Mouse (Mus musculus): ENCODE measurements around the gene Nxf3. TPM values are rescaled to one million over a fixed set of nuclear protein-coding genes. Genes with fewer than 3 reads are reported as not detected.
"Not testable (repeated sequence)": the region's sequence is repeated elsewhere in the genome, so short reads cannot be mapped to it uniquely, and the experiment has no call there.

Nxf3 gene
- polyA plus RNA-seq, 1 experiment: 0.10 TPM

DNA sequence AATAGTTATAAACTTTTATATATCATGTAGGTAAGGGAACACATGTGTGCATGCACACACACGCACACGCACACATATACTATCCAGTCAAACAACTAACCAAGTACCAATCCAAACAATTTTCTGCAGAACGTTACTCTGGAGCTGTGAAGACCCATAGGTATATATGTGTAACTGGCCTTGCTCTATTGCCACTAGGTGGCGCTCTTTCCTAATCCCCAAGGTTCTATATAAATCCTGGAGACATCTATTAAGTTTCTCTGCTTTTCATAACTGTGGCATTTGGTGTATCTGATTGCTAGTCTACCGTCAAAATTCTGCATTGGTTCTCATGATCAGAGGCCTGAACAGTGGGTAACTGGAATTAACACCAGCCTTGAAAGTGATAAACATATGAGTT lies 37.5 kb downstream of the Nxf3 start:
- Histone ChIP-seq H3K27ac (ENCODE audit: insufficient read depth, low read length) (no peak overlapping the region), H3K27me3 (ENCODE audit: control insufficient read depth, insufficient read depth, low read length) (no peaks in the 10 kb centered on the region), H3K4me1 (ENCODE audit: control insufficient read depth, insufficient read depth, low read length) (no peaks in the 10 kb centered on the region), H3K4me3 (replicated peaks; ENCODE audit: insufficient read depth, low read depth, low read length) (no peak overlapping the region)
- TF ChIP-seq POLR2A (IDR thresholded peaks at IDR 0.05; ENCODE audit: borderline replicate concordance, insufficient read depth, low read length) (no peak), CTCF (IDR thresholded peaks at IDR 0.05; ENCODE audit: borderline replicate concordance, insufficient read depth, low read depth, low read length) (no peak)
- WGBS: 8% methylated on average over 5 of the region's 5 CpGs
- peak; percentile 54 to 63 for DNase-seq

DNA sequence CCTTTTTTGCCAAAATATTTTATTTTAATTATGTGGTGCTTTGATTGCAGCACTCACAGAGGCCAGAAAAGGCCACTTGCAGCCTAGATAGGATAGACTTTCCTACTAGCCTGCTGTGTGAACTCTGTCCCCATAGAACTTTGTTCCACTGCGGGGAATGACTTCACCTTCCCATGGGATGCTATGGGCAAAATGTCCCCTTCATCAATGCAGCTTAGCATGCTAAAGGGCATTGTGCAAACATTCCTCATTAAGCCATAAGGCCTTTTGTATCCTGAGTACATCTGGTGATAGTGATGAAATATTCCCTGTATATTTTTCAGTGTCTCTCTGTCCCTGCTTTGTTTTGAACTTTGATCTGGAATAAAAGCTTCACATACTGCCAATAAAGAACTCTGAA lies 41.3 kb downstream of the Nxf3 start:
- no peak for DNase-seq
- H3K27me3 ChIP-seq (ENCODE audit: control insufficient read depth, insufficient read depth, low read length): no peaks in the 10 kb centered on the region
- TF ChIP-seq CTCF (IDR thresholded peaks at IDR 0.05; ENCODE audit: borderline replicate concordance, insufficient read depth, low read depth, low read length): no peak
- TF ChIP-seq POLR2A (IDR thresholded peaks at IDR 0.05; ENCODE audit: borderline replicate concordance, insufficient read depth, low read length): no peak
- no peak overlapping the region for H3K27ac ChIP-seq (ENCODE audit: insufficient read depth, low read length)
- WGBS: 82% methylated on average over 1 of the region's 1 CpGs
- H3K4me3 ChIP-seq (replicated peaks; ENCODE audit: insufficient read depth, low read depth, low read length): no peak overlapping the region
- H3K4me1 ChIP-seq (ENCODE audit: control insufficient read depth, insufficient read depth, low read length): no peaks in the 10 kb centered on the region

DNA sequence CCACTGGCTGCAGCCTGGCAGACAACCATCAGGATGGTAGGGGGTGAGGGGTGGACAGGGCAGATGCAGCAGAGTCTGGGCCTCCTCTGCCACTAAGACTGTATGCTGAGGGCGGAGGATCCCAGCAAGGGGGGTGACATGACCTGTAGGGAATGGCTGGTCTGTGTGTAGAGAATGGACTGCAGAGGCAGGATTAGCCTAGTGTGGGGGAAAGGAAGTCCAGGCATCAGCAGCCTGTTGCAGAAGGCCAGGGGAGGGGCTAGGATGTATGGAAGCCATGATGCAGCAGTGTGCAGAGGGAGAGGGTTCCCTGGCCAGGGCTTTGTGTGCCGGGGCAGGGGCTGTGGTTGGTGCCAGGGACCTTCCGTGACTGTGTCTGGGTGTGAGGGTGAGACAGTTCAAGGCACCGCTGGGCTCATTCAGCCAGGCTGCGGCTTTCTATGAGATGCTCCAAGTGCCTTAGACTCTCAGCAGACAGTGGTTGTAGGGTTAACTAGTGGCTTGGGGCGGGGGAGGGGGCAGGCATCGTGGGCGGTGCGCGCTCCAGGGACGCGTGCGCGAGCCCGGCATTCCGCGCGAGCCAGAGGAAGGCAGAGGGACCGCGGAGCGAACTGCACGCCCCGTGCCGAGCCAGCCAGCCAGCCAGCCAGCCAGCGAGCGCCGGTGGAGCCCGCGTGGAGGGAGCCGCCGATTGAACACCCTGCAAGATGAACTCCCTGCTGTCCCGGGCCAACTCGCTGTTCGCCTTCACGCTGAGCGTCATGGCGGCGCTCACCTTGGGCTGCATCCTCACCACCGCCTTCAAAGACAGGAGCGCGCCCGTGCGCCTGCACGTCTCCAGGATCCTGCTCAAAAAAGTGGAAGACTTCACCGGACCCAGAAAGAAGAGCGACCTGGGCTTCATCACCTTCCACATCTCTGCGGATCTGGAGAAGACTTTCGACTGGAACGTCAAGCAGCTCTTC lies 52.0 kb downstream of the Nxf3 start, which contains the start of gene Arxes1:
Gene Arxes1, plus strand, starts transcription at position 569 of the 965 bp plus-strand sequence.
- 0 out of 2 replicates have a peak within 1 kb of the TSS, but pooled peaks have one; percentile 27 for H3K27ac ChIP-seq (ENCODE audit: insufficient read depth, low read length)
- whole genome bisulfite sequencing: 11% methylated on average over 12 of the region's 49 CpGs
- peak; percentile 51 to 73 for DNase-seq
- not testable (repeated sequence) for H3K4me1 ChIP-seq (ENCODE audit: control insufficient read depth, insufficient read depth, low read length); H3K27me3 ChIP-seq (ENCODE audit: control insufficient read depth, insufficient read depth, low read length)
- peak within 1 kb of the TSS; percentile 55 for H3K4me3 ChIP-seq (replicated peaks; ENCODE audit: insufficient read depth, low read depth, low read length)

- Histone ChIP-seq H3K27me3 (ENCODE audit: control insufficient read depth, insufficient read depth, low read length) (no peaks in the 10 kb centered on the region), H3K4me1 (ENCODE audit: control insufficient read depth, insufficient read depth, low read length) (0 out of 2 replicates have a peak, but pooled peaks cover 2% of the 10 kb centered on the region), H3K4me3 (replicated peaks; ENCODE audit: insufficient read depth, low read depth, low read length) (no peak overlapping the region), H3K27ac (ENCODE audit: insufficient read depth, low read length) (no peak overlapping the region)
- 52% methylated on average over 1 of the region's 1 CpGs for WGBS
- DNase-seq: no peak
- TF ChIP-seq CTCF (IDR thresholded peaks at IDR 0.05; ENCODE audit: borderline replicate concordance, insufficient read depth, low read depth, low read length) (no peak), POLR2A (IDR thresholded peaks at IDR 0.05; ENCODE audit: borderline replicate concordance, insufficient read depth, low read length) (no peak)
Measured at GRCm38 (mm10) chrX:136030331-136030730, 54.7 kb downstream of the Nxf3 start.

Other genes starting within 250 kb of the Nxf3 start
- 107 and 115 TPM in 2 replicates for gene Gprasp2, start 246.2 kb downstream of the Nxf3 start, polyA plus RNA-seq (2012; rRNA removed)
- 143 TPM in 2 replicates for gene Arxes2, start 91.4 kb downstream of the Nxf3 start, polyA plus RNA-seq (2012; rRNA removed)
- gene Arxes1, start 51.9 kb downstream of the Nxf3 start, polyA plus RNA-seq (2012; rRNA removed): 36.7 and 40.0 TPM in 2 replicates
- gene Bex2, start 17.0 kb downstream of the Nxf3 start, polyA plus RNA-seq (2012; rRNA removed): 291 and 304 TPM in 2 replicates
- 27.8 and 33.7 TPM in 2 replicates for gene Bex4, start 53.7 kb upstream of the Nxf3 start, polyA plus RNA-seq (2012; rRNA removed)
- 71.8 and 72.0 TPM in 2 replicates for gene Tceal8, start 87.1 kb upstream of the Nxf3 start, polyA plus RNA-seq (2012; rRNA removed)
- 123 and 134 TPM in 2 replicates for gene Tceal5, start 118.6 kb upstream of the Nxf3 start, polyA plus RNA-seq (2012; rRNA removed)
- 0.22 and 0.33 TPM in 2 replicates for gene Tceal7, start 129.5 kb upstream of the Nxf3 start, polyA plus RNA-seq (2012; rRNA removed)
- gene Bex1, start 130.3 kb upstream of the Nxf3 start, polyA plus RNA-seq (2012; rRNA removed): 110 and 114 TPM in 2 replicates
- 112 and 117 TPM in 2 replicates for gene Tceal9, start 159.8 kb upstream of the Nxf3 start, polyA plus RNA-seq (2012; rRNA removed)
- 465 and 491 TPM in 2 replicates for gene Bex3, start 185.0 kb upstream of the Nxf3 start, polyA plus RNA-seq (2012; rRNA removed)